Mouse (Mus musculus) left cerebral cortex, adult 6 months (tissue): ENCODE results near the gene Rtl8a. TPM values are rescaled to one million over a fixed set of nuclear protein-coding genes. Genes with fewer than 3 reads are reported as not detected.

ENCODE experiments used
- long read RNA-seq, 2 experiments: library from polyadenylated mRNA; unstranded; transcript quantifications; one replicate each; pipeline ENCODE4 v2.0.0; 2019 to 2020
- polyA plus RNA-seq: library from polyadenylated mRNA; unstranded; fragments of <200 nt; fragmentation: Nextera tagmentation; gene quantifications from 2 replicates; pipeline ENCODE4 v1.2.3, GENCODE M21; 2021

Rtl8a gene
- polyA plus RNA-seq, result 82.4 and 135 TPM in 2 replicates
- long read RNA-seq, experiment 1, transcript Rtl8a-201 (1 exons, 1,195 nt), result major isoform, 31 of 31 reads
- long read RNA-seq, experiment 1, partial matches to known transcripts, result 0 of 31 reads
- long read RNA-seq, experiment 1, other reads (novel, unspliced or antisense), result 0 of 31 reads
- long read RNA-seq, experiment 2, transcript Rtl8a-201 (1 exons, 1,195 nt), result major isoform, 10 of 11 reads
- long read RNA-seq, experiment 2, partial matches to known transcripts, result 0 of 11 reads
- long read RNA-seq, experiment 2, other reads (novel, unspliced or antisense), result 1 of 11 reads

GRCm38 (mm10) chrX:53642980-53643961 is at the start of gene Rtl8a:
Rtl8a (minus strand) TSS chrX:53643682.

GRCm38 (mm10) chrX:53670294-53670693 is 26.8 kb upstream of the Rtl8a start, which contains the start of gene Rtl8b:
Rtl8b (minus strand) TSS chrX:53670408.

GRCm38 (mm10) chrX:53608879-53609278 is 34.6 kb downstream of the Rtl8a start, which contains the start of gene Gm14597:
Gm14597 (minus strand) TSS chrX:53608979.

GRCm38 (mm10) chrX:53607242-53608121 is 36.0 kb downstream of the Rtl8a start, which contains the start of gene Rtl8c:
Rtl8c (plus strand) TSS chrX:53608032.

Other genes with a start within 250 kb of the Rtl8a start
- not detected in 2 replicates for gene Etd, start 208.8 kb downstream of the Rtl8a start, polyA plus RNA-seq
- 326 and 330 TPM in 2 replicates for gene Rtl8c, start 35.6 kb downstream of the Rtl8a start, polyA plus RNA-seq
- gene Gm14597, start 34.7 kb downstream of the Rtl8a start, polyA plus RNA-seq, result 0.34 TPM in 1 of 2 replicates, not detected in the other
- 29.4 and 95.4 TPM in 2 replicates for gene Rtl8b, start 26.7 kb upstream of the Rtl8a start, polyA plus RNA-seq
- gene 4930502E18Rik, start 81.1 kb upstream of the Rtl8a start, polyA plus RNA-seq, result 0.44 and 0.65 TPM in 2 replicates
- not detected in 2 replicates for gene 1700013H16Rik, start 114.1 kb upstream of the Rtl8a start, polyA plus RNA-seq
- not detected in 2 replicates for gene Zfp36l3, start 132.7 kb upstream of the Rtl8a start, polyA plus RNA-seq
- gene Xlr, start 154.0 kb upstream of the Rtl8a start, polyA plus RNA-seq, result 2.7 and 2.9 TPM in 2 replicates